Mouse (Mus musculus) ZHBTc4 (cell line): ENCODE measurements around the gene Igf2r.
A peak's percentile ranks its signal among the peaks of the same experiment; 100 is the strongest.

Experiments used
- DNase-seq: peaks from one replicate; pipeline ENCODE4 v3.0.0-alpha.2; 2011; ENCODE audit warnings: low read depth, low spot score

Igf2r gene

DNA sequence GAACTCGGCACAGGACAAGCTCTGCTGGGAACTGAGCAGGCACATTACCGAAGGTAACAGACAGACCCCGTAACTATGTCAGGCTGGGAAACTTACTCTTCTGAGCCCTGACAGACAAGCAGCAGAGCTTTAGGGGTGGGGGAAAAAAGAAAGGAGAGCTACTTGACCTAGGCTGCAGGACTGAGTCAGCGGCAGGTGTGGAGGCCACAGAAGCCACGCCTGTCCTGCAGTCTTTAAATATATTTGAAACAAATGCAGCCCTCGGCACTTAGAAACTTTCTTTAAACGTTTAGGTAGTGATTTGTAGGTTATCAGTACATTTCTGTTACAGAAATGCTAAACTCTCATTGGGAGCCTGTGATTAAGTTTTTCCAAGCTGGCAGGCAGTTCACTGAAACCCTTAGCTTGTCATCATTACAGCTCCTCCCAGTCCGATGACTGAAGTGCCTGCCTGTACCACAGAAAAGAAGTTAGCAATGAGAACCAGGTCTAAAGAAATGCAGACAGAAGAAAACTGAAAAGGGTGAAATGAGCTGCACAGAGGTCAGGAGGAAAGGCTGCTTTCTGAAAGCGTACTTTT, 18.8 kb downstream of the Igf2r start:
- DNase-seq: no peak

DNA sequence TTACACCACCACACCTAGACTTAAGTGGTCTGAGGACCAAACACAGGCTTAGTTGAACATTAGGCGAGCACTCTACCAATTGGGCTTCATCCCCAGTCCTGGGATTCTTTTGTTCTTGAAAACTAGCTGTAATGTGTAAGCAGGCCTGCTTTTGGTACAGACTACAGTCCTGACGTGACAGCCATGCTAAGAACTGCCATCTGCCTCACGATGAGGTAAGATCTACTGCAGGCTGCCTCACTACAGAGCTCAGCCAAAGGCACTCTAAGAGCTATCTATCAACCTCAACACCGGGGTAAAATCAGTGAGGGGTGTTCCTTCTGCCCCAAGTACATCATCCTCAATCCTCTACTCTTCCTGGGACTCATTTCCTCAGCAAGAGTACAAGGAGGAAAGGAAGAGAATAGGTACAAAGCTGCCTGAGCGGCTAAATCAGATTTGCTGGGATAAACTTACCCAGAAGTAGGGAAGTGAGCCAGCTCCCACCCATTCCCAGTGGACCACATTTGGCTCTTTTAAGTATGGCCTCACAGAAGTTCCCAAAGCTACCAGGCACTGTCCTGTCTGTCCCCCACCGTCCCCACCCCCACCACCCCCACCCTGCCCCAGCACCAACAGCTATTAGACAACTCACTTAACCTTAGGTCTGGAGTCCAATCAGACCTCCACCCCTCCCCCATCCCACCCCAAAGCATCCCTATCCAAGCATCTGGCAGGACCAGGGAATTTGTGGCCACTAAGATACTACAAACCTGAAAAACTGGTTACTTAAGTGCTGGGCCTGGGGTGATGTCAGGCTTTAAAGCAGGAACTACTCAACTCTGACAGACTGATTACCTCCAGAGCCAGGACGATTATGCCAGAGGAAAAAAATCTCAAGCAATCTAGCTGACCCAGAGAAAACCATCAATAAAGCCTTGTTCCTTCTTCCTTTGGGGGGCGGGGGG, 19.8 kb downstream of the Igf2r start:
- DNase-seq: no peak

- no peak for DNase-seq
Measured at GRCm38 (mm10) chr17:12745761-12746160, 23.7 kb downstream of the Igf2r start.

GRCm38 (mm10) chr17:12744071-12744470, 25.4 kb downstream of the Igf2r start:
- DNase-seq: no peak

DNA sequence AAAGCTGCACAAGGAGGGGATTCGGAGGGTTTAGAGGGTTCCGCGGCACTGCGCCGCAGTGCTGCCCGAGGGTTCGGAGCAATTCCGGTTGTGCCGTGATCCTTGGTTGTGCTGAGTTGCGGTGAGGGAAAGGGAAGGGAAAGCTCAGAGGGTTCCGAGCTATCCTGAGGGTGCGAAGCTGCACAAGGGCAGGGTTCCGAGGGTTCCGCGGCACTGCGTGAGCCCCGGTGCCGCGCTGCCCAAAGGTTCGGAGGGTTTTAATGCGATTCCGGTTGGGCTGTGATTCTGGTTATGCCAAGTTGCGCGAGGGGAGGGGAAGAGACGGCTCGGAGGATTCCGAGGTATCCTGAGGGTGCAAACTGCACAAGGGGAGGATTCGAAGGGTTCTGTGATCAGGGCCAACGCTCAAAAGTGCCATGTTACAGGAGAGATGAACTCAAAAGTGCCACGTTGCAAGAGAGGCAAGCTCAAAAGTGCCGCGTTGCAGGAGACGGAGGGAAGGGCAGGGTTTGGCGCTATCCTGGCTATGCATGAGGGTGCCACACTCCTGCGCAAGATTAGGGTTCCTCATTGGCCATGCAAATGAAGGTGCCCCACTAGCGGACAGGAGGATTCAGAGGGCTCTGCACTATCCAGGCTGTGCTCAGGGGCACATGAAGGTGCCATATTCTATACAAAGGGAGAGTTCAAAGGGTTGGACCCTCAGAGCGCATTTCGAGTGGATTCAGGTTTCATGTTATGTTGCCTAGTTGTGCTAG, 27.1 kb downstream of the Igf2r start:
- peak; percentile 59 for DNase-seq

DNA sequence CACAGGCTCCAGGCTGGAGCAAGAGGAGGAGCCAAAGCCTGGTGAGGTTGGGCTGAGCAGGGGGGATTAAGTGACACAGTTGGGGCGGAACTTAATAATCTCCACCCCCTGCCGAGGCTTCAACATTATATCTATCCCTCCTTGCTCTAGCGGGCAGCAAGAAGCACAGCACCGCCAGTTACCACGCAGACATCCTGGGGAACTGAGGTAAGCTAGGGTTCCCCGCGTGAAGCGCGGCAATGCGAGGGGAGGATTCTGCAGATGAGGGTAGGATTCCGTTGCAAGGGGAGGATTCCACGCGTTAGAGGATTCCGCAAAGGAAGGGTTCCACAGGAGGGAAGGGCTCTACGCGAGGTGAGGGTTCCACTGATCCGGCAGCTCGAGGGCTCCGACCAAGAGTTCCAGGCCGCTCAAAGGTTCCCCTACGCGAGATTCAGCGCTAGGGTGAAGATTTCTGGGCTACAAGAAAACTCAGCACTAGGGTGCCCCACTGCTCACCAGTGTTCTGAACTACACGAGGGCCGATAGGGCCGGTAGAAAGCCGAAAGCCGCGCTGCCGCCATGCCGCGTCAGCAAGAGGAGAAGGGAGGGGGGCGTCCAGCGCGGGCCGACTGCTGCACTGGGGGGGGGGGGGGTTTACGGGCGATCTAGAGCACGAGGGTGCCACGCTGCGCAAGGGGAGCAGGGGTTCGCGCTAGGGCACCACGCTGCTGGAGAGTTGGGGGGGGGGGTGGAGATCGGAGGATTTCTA, 28.1 kb downstream of the Igf2r start:
- DNase-seq: peak; percentile 72

DNA sequence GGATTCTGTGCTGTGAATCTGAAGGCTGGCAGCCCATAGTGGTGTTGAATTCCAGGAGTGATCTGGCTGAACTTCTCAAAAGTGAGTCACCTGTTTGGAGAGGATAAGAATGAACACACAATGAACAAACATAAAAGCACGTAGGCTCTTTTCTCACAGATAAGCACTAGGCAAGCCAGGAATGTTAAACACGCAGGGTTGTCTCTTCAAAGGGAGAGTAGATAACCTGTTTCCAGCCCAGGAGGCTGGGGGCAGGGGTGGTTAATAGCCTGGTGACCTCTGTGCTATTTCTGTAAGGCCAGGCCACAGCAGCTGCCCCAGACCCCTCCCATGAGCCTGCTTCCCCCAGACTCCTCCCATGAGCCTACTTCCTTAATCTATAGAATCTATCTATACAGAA, 29.1 kb downstream of the Igf2r start:
- DNase-seq: peak; percentile 25

DNA sequence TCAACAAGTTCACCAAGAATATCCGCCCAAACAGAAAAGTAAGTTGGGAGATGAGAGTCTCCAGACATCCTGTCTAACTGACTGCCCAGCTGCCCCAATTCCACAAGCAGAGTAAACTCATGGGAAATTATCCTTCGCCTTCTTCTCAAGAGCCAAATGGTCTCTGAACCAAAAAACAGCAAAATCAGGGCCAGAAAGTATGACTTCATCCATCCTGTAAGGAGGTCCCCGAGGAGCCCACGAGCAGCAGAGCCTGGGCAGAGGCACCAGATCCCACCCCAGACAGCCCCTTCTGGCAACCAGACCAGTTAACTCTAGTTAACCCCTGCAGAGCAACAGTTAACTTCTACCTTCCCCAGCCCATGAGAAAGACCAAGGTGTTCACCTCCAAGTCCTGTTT, 29.9 kb downstream of the Igf2r start:
- no peak for DNase-seq

GRCm38 (mm10) chr17:12737934-12738333, 31.5 kb downstream of the Igf2r start:
- no peak for DNase-seq

- no peak for DNase-seq
Measured at GRCm38 (mm10) chr17:12734205-12734857, 35.1 kb downstream of the Igf2r start.

DNA sequence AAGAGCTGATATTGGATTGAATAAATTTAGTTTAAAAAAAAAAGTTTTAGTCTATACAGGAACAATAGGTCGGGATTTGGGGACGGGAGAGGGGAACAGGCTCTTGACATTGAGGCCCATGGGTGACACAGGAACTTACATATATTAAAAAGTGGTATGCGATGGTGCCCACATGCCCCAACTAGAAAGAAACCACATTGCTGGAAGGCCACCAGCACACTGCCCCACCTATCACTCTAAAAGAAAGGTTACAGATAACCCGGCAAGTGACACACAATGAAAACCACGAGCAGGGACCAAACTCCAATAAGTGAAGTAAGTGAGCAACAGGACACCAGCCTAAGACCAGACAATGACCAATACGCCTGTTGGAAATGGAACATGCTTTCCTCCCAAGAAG, 36.3 kb downstream of the Igf2r start:
- no peak for DNase-seq

DNA sequence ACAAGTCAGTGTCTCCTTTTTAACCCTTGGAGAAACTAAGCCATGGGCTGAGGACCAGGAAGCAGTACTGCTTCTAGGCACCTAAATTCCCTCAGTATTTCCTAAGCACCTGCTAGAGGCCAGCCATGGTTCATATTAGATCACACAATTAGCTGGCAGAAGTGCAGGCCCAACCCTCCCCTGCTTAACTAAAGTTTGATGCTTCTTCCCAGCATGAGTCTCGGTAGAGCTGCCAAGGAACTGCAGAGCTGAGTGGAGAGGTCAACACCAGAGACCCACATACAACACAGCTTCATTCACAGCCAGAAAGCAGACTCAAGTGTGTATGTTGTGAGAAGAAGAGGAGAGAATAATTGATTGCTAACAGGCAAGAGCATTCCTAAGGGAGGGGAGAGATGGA, 40.9 kb downstream of the Igf2r start:
- no peak for DNase-seq

DNA sequence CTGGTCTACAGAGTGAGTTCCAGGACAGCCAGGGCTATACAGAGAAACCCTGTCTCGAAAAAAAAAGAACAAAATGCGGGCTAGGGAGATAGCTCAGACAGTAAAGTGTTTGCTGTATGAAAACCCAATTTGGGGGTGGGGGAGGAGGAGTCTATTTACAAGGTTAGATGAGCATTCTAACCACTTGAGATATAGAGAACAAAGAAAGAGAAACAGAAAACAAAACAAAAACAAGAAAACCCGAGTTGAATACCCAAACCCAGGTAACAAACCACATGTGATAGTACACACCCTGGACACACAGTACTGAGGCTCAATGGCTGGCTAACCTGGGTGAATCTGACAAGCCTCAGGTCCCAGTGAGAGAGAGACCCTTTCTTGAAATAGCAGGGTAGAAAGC, 41.7 kb downstream of the Igf2r start:
- DNase-seq: no peak

DNA sequence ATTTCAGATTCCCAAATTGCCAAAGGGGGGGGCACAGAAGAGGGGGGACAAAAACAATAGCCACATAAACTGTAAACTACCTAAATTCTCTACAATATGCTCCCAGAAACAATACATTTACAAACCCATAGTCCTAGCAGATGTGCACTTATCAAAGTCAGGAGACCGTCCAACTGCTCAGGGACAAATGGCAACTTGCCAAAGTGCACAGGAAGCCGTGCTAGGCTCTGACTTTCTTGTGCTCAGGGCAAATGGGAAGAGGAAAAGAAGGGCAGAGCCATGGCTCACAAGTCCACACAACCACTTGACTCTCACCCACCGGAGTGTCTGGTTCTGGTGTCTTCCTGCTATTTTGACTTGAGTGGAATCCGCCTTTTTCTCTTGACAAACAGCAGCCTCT, 43.6 kb downstream of the Igf2r start:
- no peak for DNase-seq

GRCm38 (mm10) chr17:12724767-12725744, 44.4 kb downstream of the Igf2r start:
- no peak for DNase-seq

DNA sequence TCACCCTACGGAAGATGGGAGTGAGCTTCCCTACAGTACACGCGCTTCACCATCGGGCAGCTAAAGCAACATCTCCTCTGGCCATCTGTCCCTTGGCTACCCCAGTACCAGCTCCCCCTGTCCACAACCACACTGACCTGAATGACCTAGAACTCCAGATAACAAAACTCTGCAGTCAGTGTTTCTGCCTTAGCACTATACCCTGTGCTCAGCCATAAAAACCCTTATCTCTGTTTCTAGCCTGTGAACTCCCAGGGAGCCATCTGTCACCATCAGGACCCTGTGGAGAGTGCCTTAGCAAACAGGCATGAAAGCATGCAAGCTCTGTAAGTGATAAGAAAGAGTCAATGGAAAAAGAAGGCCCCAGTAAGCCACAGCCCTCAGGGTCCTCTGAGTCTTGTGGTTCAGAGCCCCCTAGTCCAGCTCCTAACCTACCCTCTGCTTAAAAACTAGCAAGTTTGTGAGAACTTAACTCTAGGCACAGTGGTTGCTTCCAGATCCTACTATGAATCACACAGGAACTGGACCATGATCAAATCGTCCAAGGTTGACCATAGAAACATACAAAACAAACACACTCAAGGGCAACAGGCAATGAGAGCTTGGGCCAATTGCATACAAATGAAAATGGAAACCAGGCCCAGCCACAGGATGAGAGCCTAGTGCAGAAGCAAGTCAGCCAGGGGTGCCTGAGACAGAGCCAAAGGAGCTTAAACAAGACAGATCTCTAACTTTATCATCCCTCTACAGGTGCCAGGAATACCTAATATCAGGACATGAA, 45.3 kb downstream of the Igf2r start:
- DNase-seq: no peak

DNA sequence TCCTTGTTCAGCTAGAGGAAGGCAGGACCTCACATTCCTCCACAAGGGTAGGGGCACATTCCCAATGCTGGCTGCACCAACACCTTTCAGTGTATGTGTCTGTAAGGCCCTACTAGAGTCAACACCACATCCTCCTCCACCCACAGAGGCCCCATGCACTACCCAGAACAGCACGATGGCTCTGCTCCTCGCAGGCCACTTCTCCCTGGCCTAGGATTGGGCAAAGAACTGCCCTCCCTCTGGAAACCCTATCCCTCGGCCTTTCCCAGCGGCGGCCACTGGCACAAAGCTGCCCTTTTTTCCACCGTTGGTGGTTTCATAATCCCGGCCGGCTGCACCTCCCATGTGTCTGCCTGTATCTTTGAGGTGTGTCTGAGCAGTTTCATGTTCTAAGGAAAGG, 46.8 kb downstream of the Igf2r start:
- no peak for DNase-seq

DNA sequence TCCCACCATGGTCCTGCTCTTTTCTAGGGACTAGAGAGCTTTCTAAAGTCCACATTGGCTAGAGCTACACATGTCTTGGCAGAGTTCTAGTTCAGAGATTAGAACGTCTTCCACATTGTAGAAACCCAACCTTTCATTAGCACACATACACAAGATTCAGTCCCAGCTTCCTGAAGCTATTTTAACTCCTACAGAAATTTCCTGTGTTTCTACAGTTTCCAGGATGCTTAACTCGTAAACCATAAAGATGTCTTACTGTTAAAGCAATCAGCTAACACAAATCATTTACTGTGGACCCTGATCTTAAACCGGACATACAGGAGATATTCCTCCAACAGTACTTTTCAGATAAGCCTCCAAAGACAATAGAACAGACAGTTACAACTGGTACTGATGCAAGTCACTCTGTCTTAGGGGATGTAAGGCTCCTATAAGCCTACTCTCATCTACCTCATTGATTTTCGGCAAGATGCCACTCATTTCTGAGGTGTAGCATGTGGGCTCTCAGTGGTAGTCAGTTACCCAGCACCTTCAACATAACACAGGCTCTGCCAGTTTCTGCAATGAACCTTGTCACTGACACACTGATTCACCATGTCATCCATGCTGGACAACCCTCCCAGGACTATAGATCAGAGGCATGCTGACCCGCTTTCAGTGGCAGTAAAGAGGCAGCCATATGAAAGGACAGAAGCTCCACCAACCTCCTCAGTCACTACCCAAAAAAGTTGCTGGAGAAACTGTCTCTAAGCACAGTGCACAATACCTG, 48.2 kb downstream of the Igf2r start:
- no peak for DNase-seq
